Mouse (Mus musculus) left cerebral cortex, postnatal 14 days (tissue): ENCODE results near the gene Fkbp15. TPM values are rescaled to one million over a fixed set of nuclear protein-coding genes. Genes with fewer than 3 reads are reported as not detected.
A peak's percentile ranks its signal among the peaks of the same experiment; 100 is the strongest.

Source experiments
- DNase-seq, 2 experiments: peaks; one replicate each; pipeline ENCODE4 v3.0.0; 2021 to 2022; ENCODE audit warnings: low spot score in 2 of 2, mixed read lengths in 1 of 2
- intact Hi-C: fragments of 180-260 bp; cut with DNase I; formaldehyde crosslinking; loops from one replicate; pipeline ENCODE4 v1.15.1; 2025
- long read RNA-seq, 2 experiments: library from polyadenylated mRNA; stranded (forward); transcript quantifications; one replicate each; pipeline ENCODE4 v2.0.0; 2021
- total RNA-seq, 2 experiments: library from RNA; stranded (reverse); gene quantifications; 2 replicates each; pipeline ENCODE4 v1.2.3; 2021

The Fkbp15 gene
- 10 to 100 TPM; 37.3 to 40.2 TPM for total RNA-seq
- long read RNA-seq, experiment 1, full-length matches to known transcripts: 6 of 31 reads
- long read RNA-seq, experiment 1, partial matches to known transcripts: 13 of 31 reads
- long read RNA-seq, experiment 1, other reads (novel, unspliced or antisense): 12 of 31 reads
- long read RNA-seq, experiment 2, full-length matches to known transcripts: 7 of 24 reads
- long read RNA-seq, experiment 2, partial matches to known transcripts: 9 of 24 reads
- long read RNA-seq, experiment 2, other reads (novel, unspliced or antisense): 8 of 24 reads

GRCm38 (mm10) chr4:62360088-62360804 is at the start of gene Fkbp15, which contains the start of gene Slc31a1:
Gene Fkbp15, minus strand, starts transcription at chr4:62360548.
Gene Slc31a1, plus strand, starts transcription at chr4:62360727.
- intact Hi-C loops: loop anchor here (5.0 kb wide), 1 partner anchor 47 kb away; the partner anchor contains the start of genes Cdc26 and Prpf4
- peak; percentile 97 to 98 for DNase-seq

- DNase-seq: no peak
- intact Hi-C loops: loop anchor here (5.0 kb wide), 2 partner anchors 47 to 63 kb away; partner anchors contain the start of genes Fkbp15, Slc31a1 and Wdr31
These were observed 49.3 kb upstream of the Fkbp15 start for GRCm38 (mm10) chr4:62409615-62410014.

GRCm38 (mm10) chr4:62408601-62409282 is 48.4 kb upstream of the Fkbp15 start, which contains the start of the genes Cdc26 and Prpf4:
Gene Cdc26, minus strand, starts transcription at chr4:62408642.
Gene Prpf4, plus strand, starts transcription at chr4:62408797.
- peak; percentile 99 for DNase-seq
- intact Hi-C loops: loop anchor here (5.0 kb wide), 2 partner anchors 46 to 64 kb away; partner anchors contain the start of genes Fkbp15, Slc31a1 and Wdr31

GRCm38 (mm10) chr4:62407730-62408582 is 47.6 kb upstream of the Fkbp15 start:
- intact Hi-C loops: loop anchor here (5.0 kb wide), 2 partner anchors 46 to 64 kb away; partner anchors contain the start of genes Fkbp15, Slc31a1 and Wdr31
- DNase-seq: peak; percentile 44 to 47

GRCm38 (mm10) chr4:62406133-62406532 is 45.8 kb upstream of the Fkbp15 start:
- intact Hi-C loops: loop anchor here (5.0 kb wide), 2 partner anchors 44 to 66 kb away; partner anchors contain the start of genes Fkbp15, Slc31a1 and Wdr31

GRCm38 (mm10) chr4:62398956-62399355 is 38.6 kb upstream of the Fkbp15 start:
- intact Hi-C loops: no loop called here

More at GRCm38 (mm10) chr4:62406133-62406532, 45.8 kb upstream of the Fkbp15 start:
- DNase-seq: no peak

GRCm38 (mm10) chr4:62397616-62398365 is 37.4 kb upstream of the Fkbp15 start:
- no peak for DNase-seq
- intact Hi-C loops: no loop called here

More at GRCm38 (mm10) chr4:62398956-62399355, 38.6 kb upstream of the Fkbp15 start:
- peak in 1 of 2 experiments; percentile 17 for DNase-seq

- intact Hi-C loops: no loop called here
- no peak for DNase-seq
These were observed 35.5 kb upstream of the Fkbp15 start for GRCm38 (mm10) chr4:62395806-62396205.

- intact Hi-C loops: no loop called here
These were observed 33.1 kb upstream of the Fkbp15 start for GRCm38 (mm10) chr4:62393459-62393858.

GRCm38 (mm10) chr4:62391892-62392291 is 31.5 kb upstream of the Fkbp15 start:
- intact Hi-C loops: no loop called here
- no peak for DNase-seq

More at GRCm38 (mm10) chr4:62393459-62393858, 33.1 kb upstream of the Fkbp15 start:
- no peak for DNase-seq

GRCm38 (mm10) chr4:62389592-62390512 is 29.5 kb upstream of the Fkbp15 start:
- no peak for DNase-seq
- intact Hi-C loops: no loop called here

GRCm38 (mm10) chr4:62385439-62385838 is 25.1 kb upstream of the Fkbp15 start:
- intact Hi-C loops: no loop called here
- no peak for DNase-seq

GRCm38 (mm10) chr4:62384159-62384558 is 23.8 kb upstream of the Fkbp15 start:
- intact Hi-C loops: no loop called here
- no peak for DNase-seq

- intact Hi-C loops: no loop called here
- no peak for DNase-seq
These were observed 23.4 kb upstream of the Fkbp15 start for GRCm38 (mm10) chr4:62383752-62384151.

GRCm38 (mm10) chr4:62383207-62383606 is 22.9 kb upstream of the Fkbp15 start:
- intact Hi-C loops: no loop called here

GRCm38 (mm10) chr4:62379724-62380381 is 19.5 kb upstream of the Fkbp15 start:
- intact Hi-C loops: no loop called here
- no peak for DNase-seq

More at GRCm38 (mm10) chr4:62383207-62383606, 22.9 kb upstream of the Fkbp15 start:
- DNase-seq: no peak
